Mouse (Mus musculus): ENCODE data around the gene Il18bp.
A peak's percentile ranks its signal among the peaks of the same experiment; 100 is the strongest.
"Not testable (repeated sequence)": the region's sequence is repeated elsewhere in the genome, so short reads cannot be mapped to it uniquely, and the experiment has no call there.

Il18bp gene

DNA sequence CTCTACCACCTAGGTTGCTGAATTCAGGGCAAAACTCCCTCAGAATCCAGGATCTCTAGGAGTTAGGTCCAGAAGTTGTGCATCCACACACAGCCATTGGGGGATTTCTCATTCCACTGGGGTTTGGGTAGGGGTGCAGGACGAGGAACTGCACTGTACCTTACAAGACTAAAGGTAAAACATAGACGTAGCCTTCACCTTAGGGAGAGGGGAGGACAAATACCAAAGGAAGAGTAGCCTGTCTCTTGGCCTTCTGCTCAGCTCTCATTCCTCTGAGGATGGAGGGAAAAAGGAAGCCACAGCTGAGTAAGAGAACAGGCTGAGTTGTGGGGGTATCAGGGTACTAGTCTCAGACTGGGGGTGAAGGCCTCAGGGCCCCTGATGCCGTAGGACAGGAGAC is at the start of gene Il18bp:
TSS of gene Il18bp (minus strand) at position 101 of the 400 bp plus-strand sequence.
- no peak for DNase-seq (ENCODE audit: low read depth, low spot score)

DNA sequence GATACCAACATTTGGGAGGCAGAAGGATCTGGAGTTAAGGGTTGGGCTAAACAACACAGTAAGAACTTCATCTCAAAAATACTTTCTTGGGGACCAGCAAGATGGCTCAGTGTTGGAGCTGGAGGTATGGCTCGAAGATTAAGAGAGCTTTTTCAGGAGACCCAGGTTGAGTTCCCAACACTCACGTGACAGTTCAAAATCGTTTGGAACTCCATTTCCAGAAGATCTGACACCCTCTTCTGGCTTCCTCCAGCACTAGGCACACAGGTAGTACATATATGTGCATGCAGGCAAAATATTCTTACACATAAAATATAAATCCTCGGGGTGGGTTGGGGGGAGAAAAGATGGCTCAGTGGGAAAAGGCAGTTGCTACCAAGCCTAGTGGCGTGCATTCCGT is 47.9 kb upstream of the Il18bp start:
- peak; percentile 18 for DNase-seq (ENCODE audit: low read depth, low spot score)

DNA sequence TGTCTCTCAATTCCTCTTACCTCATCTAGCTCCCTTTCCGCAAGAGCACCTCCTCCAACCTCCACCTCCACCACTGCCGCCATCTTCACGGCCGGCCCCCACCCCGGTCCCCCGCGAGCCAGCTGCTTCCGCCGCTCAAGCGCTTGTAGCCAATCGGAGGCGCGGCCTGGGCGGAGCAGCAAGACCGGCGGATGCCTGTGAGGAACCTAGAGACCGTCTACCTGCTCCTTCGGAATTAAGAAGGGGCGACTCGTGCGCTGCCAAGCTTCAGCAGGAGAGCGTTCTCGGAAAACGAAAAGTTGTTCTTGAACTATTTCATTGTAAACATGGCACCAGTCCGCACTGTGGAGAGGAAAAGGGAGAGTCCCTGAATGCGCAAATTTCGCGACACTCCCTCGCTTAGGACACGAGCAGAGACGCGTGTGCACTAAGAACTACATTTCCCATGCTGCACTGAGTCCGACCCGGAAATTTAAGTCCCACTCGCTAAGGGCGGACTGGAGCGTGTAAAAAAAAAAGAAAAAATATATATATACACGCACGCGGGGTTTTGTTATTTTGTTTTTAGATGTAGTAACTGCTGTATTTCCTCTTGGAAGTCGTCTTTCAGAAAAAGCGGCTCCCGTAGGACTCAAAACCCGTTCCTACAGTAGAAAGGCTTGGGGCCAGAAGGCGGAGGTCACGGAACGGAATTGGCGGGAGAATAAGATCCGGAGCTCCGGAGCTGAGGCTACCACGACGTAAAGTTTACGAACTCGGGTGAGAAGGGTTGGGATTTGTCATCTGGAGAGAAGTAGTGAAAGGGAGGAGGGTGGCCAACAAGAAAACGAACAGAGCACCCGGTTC is 46.8 kb upstream of the Il18bp start, which contains the start of the genes Rnf121, Xndc1 and Xntrpc:
TSS of gene Rnf121 (minus strand) at position 424 of the 846 bp plus-strand sequence.
TSS of gene Xndc1 (plus strand) at position 466 of the 846 bp plus-strand sequence.
TSS of gene Xntrpc (plus strand) at position 668 of the 846 bp plus-strand sequence.
- DNase-seq (ENCODE audit: low read depth, low spot score): peak; percentile 91

DNA sequence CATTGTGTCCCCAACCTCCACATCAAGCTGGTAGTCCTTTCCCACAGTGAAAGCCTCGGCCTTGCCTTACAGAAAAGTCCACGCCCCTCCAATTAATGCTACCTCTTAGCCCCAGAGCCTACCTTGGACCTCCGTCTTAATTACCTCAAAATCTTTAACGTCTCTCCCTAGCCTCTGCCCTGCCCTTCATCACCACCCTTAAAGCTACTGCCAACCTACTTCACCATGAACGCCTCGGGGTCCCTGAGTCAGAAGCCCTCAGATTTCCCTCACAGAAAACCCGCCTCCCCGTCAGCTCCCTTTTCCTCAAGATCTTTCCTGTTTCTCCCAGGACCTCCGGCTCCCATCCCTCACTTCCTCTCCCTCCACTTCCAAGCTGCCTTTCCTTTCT is 46.2 kb upstream of the Il18bp start:
- DNase-seq (ENCODE audit: low read depth, low spot score): no peak

DNA sequence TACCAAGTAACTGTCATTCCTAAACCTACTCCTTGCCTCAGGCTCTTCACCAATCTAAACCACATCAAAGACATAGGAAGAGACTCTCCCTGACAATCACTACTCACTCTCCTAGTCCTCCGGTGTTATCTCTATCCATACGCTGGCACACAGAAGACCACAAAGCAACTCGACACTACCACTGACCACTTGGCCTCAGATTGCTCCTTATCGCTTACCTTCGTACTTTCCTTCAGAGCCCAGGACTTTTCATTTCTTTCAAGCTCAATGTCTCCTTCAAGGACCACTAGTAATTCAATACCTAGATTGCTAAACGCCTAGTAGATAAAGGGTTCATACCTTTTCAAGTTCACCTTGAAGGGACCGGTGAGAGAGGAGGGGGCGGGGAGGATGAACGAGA is 45.4 kb upstream of the Il18bp start:
- DNase-seq (ENCODE audit: low read depth, low spot score): no peak

DNA sequence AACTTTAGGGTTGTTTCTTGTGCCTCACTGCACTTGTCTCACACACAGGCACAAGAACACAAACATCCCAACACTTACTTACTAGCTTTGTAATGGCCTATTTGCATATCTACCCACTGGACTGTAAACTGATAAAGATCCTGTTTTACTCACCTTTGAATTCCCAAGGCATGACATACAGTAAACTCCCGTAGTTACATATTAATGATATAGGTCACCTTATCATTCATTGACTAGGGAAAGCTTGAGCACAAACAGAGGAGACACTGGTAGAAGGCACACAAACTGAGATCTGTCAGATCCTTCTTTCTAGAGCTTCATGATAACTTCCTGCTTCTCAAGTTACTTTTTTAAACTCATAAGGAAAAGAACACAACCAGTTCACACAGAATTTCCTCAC is 43.7 kb upstream of the Il18bp start:
- DNase-seq (ENCODE audit: low read depth, low spot score): no peak

DNA sequence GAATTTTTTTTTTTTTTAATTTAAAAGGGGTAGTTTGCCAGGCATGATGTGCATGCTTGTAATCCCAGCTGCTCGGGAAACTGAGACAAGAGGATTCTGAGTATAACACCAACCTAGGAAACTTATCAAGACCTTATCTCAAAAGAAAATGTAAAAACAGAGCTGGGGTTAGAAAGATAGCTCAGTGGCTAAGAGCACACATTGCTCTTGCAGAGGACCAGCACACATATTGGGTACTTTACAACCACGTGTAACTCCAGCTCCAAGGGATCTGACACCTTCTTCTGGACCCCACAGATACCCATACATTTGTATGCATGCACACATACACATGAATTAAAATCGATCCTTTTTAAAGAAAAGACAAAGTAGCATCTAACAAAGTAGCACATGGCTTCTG is 42.9 kb upstream of the Il18bp start:
- DNase-seq (ENCODE audit: low read depth, low spot score): no peak

DNA sequence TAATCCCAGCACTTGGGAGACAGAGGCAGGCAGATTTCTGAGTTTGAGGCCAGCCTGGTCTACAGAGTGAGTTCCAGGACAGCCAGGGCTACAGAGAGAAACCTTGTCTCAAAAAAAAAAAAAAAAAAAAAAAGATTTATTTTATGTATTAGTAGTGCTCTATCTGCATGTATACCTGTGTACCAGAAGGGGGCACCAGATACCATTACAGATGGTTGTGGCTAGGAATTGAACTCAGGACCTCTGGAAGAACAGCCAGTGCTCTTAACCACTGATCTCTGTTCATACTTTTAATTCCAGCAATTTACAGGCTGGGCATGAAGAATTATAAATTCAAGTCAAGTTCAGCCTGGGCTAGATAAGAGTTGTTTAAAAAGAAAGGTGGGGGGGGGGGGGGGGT is 30.0 kb upstream of the Il18bp start:
- DNase-seq (ENCODE audit: low read depth, low spot score): peak; percentile 12

DNA sequence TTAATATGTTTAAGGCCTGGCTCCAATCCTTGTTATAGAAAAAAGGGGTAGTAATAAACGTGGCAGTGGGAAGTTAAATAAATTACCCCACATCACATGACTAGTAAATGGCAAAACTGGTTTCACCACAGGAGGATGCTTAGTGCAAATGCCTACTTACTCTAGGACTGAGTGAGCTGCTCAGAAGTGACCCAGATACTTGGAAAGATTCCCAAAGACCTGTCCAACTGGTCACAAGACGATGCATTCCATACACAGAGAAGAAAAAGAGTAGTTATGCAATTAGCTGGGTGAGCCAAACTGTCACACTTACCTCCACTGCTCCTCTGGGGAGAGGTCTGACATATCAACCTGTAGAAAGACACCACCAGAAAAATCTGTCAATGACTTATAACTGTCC is 23.8 kb upstream of the Il18bp start:
- no peak for DNase-seq (ENCODE audit: low read depth, low spot score)

DNA sequence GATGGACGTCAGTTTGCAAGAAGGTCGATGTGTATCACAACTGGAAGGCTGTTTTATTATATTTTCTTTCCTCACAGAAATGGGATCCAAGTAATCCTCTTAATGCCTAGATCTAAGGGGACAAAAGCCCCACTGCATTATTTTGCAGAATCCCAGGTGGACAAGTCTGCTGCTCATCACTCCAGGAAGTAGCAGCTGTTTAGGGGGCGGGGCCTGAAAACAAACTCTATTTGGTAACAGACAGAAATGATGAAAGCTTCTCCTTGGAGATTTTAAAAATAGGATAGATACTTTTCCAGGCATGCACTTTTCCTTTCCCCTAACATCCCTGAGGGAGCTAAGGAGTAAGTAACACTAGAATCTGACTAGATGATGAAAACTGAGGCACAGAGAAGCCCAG is 18.8 kb upstream of the Il18bp start:
- no peak for DNase-seq (ENCODE audit: low read depth, low spot score)

DNA sequence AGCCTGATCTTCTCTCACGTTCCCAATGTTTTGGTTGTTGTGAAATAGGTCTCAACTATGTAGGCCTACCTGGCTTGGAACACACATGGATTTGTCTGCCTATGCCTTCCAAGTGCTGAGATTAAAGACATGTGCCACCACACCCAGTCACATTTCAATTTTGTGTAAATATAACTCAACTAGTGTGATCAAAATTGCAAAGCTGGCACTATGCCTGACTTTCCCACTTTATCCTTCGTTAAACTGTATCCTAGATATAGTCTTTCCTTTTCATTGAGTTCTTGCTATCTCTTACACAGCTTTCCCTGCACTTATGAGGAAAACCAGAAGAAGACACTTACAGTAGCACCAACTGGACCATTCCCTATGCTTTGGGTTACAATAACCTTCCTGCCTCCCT is 17.0 kb upstream of the Il18bp start:
- DNase-seq (ENCODE audit: low read depth, low spot score): no peak

DNA sequence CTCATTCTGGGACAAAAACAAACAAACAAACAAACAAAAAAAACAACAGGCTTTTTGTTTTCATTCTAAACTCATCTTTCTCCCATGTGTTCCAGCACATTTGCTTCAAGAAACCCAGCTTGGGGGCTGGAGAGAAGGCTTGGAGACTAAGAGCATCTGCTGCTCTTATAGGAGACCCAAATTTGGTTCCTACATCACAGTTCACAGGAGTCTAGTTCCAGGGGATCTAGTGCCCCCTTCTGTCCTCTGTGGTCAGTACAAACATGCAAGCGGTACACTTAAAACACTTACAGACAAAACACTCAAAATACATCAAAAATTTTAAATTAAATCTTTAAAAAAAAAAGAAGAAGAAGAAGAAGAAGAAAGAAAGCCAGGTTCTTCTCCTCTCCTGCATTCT is 16.4 kb upstream of the Il18bp start:
- DNase-seq (ENCODE audit: low read depth, low spot score): peak; percentile 26

DNA sequence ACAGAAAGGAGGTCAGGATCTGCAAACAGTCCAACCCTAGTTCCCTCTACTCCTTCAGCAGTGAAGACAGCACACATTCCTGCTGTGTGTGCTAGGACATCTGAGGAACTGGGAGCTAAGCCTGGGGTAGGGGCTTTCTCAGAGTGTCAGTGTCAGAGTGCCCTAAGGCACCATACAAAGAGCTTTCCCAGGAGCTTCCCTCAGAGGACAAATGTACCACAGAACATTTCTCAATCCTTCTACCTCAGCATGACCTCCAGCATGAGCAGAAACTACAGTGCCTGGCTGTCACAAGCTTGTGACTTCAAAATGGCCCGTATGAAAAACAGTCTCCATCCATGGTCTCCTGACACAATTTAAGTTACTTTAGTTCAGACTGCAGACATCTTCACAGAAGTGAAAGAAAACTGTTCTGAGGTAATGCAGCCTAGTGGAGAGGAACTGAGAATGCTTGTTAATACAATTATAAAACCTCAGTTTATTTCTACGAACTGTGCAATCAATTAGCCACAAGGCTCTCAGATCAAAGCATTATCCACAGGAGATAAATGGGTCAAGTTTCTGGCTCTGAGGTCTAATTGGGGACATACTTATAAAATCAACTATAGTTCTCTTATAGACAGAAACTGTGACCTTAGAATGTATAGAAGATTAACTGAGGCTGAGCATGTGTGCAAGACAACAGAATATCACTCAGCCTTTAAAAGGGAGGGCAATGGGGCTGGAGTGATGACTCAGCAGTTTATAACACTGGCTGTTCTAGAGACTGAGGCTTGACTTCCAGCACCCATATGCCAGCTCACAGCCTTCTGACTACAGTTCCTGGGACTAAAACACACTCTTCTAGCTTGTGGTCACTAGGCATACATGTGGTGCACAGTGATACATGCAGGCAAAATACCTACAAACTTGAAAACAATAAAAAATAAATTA is 7.0 kb upstream of the Il18bp start:
- peak; percentile 27 for DNase-seq (ENCODE audit: low read depth, low spot score)

DNA sequence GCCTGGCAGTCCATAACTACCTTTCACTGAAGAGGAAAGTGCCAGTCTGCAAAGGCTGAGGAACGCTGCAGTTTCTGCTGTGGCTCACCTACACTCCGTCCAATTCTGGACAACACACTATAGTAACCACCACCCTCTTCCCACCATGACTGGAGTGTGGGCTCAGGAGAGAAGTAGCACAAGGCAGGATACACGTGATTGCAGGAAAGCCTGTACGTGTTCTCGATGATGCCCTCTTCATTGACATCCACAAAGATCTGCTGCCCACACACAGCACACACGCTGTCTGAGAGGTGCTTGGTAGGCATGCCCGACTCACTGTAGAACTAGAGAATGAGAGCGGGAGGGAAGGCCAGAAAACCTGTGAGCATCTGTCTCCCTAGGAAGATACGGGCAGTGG is 5.3 kb upstream of the Il18bp start:
- DNase-seq (ENCODE audit: low read depth, low spot score): no peak

DNA sequence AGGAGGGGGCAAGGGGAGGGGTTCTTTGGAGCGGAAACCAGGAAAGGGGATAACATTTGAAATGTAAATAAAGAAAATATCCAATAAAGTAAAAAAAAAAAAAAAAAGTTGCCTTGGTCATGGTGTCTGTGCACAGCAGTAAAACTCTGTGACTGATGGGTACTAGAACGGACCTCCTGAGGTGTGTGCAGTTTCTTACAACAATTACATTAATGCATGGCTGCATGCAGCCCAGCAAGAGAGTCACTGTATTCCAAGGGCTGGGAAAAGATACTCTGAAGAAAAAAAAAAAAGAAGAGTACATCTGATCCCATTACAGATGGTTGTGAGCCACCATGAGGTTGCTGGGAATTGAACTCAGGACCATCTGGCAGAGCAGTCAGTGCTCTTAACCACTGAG is 2.4 kb upstream of the Il18bp start:
- DNase-seq (ENCODE audit: low read depth, low spot score): not testable (repeated sequence)

DNA sequence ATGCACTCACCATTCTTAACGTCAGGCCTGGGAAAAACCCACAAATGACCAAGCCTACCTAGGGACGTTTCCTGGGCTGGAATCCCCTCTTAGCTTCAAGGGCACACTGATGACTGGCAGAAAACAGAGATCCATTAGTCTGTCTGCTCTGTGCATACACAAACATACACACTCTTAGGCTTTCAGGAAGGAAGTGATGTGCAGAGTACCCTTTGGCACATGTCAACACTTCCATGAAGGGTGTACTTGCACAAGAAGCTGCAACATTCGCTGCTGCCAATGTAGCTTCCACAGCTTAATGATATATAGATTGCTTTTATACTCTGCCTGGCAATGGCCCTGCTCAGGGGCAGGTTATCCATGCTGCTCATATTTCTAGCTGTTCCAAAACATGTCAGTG is 872 bp upstream of the Il18bp start:
- no peak for DNase-seq (ENCODE audit: low read depth, low spot score)

DNA sequence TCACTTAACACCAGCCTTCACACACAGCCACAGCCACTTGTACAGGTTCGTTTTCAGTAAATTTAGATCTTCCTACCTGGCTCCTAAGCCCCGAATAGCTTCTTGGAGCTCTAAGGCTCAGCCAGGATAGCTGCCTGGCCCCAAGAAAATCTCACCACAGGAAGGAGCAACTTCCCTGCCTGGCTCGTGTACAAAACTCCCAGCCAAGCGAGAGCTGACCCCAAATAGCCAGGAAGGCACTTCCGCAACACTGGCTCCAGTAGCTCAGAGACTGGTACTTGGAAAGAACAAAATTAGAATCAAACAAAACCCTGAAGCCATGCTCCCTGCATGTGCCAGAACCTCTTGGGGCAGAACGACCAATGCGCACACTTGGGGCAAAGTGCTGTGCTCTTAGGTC is 456 bp downstream of the Il18bp start:
- no peak for DNase-seq (ENCODE audit: low read depth, low spot score)

DNA sequence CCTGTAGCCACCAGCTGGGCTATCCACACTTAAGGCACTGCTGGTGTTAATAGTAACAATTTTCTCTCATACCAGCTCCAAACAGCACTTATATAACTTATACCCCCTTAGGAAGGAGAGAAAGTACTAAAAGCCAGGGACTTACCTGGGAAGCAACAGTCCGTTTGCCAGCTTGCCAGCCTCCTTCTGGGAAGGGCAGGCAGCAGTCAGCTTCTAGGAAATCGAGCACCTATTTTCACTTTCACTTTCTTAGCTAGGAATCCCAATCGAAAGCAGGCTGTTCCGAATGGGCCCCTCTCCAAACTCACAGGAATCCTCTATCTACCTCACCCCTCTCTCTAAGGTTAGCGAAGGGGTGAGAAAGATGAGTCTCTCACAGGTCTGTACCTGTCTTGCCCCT is 1.0 kb downstream of the Il18bp start:
- peak; percentile 39 for DNase-seq (ENCODE audit: low read depth, low spot score)

DNA sequence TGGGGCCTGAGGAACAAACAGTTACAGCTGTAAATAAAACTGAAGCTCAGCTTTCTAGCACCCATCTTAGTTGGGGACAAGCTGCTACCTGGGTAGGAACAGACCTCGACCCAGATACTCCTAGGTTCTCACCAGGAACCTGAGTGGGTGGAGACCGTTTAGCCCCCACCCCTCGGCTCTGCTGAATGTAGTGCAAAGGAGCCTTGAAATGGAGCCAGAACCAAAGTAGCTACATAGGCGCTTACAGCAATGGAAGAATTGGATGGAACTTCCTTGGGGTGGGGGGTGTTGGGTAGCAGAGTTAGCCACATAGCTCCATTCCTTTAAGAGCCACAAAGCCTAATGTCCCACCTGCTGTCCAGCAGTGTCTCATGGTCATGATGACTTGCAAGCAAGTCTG is 1.6 kb downstream of the Il18bp start:
- no peak for DNase-seq (ENCODE audit: low read depth, low spot score)

DNA sequence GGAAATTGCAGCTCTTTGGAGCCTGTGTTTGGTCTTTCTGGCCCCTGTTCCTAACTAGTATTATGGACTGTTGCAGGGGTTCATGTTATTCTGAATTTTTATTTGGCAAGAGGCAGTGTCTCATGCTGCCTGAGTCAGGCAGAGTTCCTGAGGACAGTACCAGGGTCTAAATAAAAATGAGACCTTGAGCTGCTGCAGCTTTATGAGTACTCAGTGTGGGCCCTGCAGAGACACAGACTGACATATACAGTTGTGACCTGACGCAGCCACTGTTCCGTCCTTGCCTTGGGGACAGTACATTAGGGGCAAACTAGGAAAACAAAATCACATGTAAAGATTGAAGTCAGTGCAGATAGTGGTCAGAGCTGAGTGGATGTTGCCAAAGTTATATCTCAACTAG is 3.5 kb downstream of the Il18bp start:
- DNase-seq (ENCODE audit: low read depth, low spot score): no peak

DNA sequence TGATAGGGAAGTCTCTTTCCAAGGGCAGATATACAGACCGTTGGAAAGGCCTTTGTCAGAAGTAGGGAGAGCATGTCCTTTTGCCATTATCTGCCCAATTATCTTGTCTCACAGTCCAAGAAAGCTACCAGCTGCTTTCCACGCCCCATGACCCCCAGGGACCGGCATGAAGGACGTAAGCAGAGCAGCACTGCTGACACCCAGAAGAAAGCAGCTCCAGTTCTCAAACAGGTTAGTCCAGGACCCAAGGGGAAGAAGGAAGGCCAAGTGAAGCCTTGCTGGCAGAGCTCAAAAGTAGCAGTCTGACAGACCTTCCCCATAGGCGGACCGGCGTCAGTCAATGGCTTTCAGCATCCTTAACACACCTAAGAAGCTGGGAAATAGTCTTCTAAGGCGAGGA is 5.1 kb downstream of the Il18bp start:
- no peak for DNase-seq (ENCODE audit: low read depth, low spot score)

DNA sequence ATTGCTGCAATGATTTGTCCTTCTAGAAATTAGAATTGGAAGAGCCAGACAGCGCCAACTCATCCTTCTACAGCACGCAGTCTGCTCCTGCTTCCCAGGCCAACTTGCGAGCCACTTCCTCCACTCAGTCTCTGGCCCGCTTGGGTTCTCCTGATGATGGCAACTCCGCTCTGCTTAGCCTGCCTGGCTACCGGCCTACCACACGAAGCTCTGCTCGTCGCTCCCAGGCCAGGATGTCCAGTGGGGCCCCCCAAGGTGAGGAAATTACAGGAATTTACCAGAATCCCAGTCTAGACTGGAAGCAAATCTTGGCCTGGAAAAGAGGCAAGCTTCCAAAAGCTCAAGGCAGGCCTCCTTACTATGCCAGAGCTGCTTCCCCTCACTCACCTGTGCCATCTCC is 6.6 kb downstream of the Il18bp start:
- DNase-seq (ENCODE audit: low read depth, low spot score): no peak

DNA sequence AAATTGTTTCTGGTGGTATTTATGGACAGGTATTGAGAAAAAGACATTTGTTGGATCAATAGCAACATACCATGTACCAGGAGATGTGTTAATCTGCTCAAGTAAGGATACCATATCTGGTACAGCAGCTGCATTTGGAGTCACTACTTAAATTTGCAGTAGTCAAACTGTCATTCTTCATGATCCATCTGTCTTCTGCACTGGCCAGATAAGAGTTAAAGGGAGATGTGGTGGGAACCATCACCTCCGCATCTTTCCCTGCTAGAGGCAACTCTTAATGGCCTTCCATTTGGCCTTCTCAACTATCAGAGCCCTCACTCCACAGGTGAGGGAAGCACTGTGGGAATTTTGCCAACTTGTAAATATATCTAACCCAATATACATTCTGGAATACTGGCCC is 12.0 kb downstream of the Il18bp start:
- DNase-seq (ENCODE audit: low read depth, low spot score): no peak
